In the genomic region with DNA sequence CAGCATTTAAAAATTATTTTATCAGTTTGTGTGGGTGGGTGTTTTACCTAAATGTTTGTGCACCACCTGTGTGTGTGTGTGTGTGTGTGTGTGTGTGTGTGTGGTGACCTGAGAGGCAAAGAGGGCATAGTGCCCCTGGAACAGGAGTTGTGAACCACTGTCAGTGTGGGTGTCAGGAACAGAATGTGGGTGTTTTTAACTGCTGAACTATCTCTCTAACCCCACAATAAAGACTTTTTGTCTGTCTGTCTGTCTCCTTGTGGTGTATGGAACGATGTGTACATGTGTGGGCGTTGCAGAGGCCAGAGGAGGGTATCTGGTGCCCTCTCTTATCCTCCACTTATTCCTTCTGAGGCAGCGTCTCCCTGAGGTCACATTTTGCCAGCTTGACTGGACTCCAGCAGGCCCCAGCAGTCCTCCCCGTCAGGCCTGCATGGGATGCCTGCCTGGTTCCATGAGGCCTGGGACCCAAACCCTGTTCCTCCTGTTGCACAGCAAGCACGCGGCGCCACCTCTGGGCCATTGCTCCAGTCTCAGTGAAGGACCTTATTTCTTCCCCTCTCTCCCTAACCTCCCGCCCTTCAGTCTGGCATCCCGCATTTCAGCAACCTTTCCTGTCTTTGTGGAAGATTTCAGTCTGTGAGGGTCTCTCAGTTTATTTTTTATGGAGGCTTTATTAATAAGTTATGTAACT, we compare ENCODE assay signal across 11 mouse cellular contexts. TPM values are rescaled to one million over a fixed set of nuclear protein-coding genes. Genes with fewer than 3 reads are reported as not detected.
DNase-seq lines count a peak whose midpoint lies in the region; ATAC-seq and TF ChIP-seq lines count a peak whose summit lies in the region.
"Had no signal": no experiment of that assay in that cellular context is flagged by ENCODE, and none has a peak within 500 bp of the region (broad histone marks: within the 10 kb centered on the region; RNA-seq: fewer than 3 reads in every experiment).

No protein-coding gene starts in this region.

- TF ChIP-seq EP300 in liver, embryonic 14.5 days (IDR thresholded peaks at IDR 0.05; ENCODE audit: low read depth) = no peak

- no peak overlapping the region for H3K27ac ChIP-seq in midbrain, postnatal 0 days (ENCODE audit: low read depth, low read length)
- H3K27ac ChIP-seq in midbrain, embryonic 16.5 days (ENCODE audit: low read length) = no peak overlapping the region
- no peak overlapping the region for H3K27ac ChIP-seq in liver, embryonic 14.5 days
- no peak overlapping the region for H3K27ac ChIP-seq in forebrain, embryonic 12.5 days
- H3K27ac ChIP-seq: midbrain, embryonic 13.5 days had no signal

- H3K9ac ChIP-seq in midbrain, postnatal 0 days (replicated peaks; ENCODE audit: low read length, poor library complexity, severe bottlenecking) = no peak overlapping the region
- no peak overlapping the region for H3K9ac ChIP-seq in midbrain, embryonic 16.5 days (ENCODE audit: low read depth, low read length)
- no peak overlapping the region for H3K9ac ChIP-seq in liver, embryonic 14.5 days (replicated peaks)
- no peak overlapping the region for H3K9ac ChIP-seq in forebrain, embryonic 12.5 days
- H3K9ac ChIP-seq: midbrain, embryonic 13.5 days had no signal

- no peaks in the 10 kb centered on the region for H3K9me3 ChIP-seq in midbrain, postnatal 0 days (ENCODE audit: low read length)
- H3K9me3 ChIP-seq in midbrain, embryonic 16.5 days (replicated peaks; ENCODE audit: control insufficient read depth, low read length, poor library complexity, severe bottlenecking) = no peaks in the 10 kb centered on the region; the same call in 1 of the 2 replicates
- no peaks in the 10 kb centered on the region for H3K9me3 ChIP-seq in liver, embryonic 14.5 days (ENCODE audit: control insufficient read depth, low read length)
- H3K9me3 ChIP-seq in forebrain, embryonic 12.5 days = peaks cover 3% of the 10 kb centered on the region; the same call in 1 of the 2 replicates
- H3K9me3 ChIP-seq: midbrain, embryonic 13.5 days had no signal

- H3K4me3 ChIP-seq in midbrain, postnatal 0 days (ENCODE audit: low read depth, low read length) = no peak overlapping the region
- no peak overlapping the region for H3K4me3 ChIP-seq in midbrain, embryonic 16.5 days (ENCODE audit: low read depth, low read length)
- H3K4me3 ChIP-seq in liver, embryonic 14.5 days (ENCODE audit: insufficient read depth in 1 of 2, low read depth in 2 of 2, low read length in 2 of 2) = no peak overlapping the region
- H3K4me3 ChIP-seq in forebrain, embryonic 12.5 days (replicated peaks) = no peak overlapping the region
- H3K4me3 ChIP-seq: midbrain, embryonic 13.5 days had no signal

- H3K4me2 ChIP-seq in midbrain, postnatal 0 days (ENCODE audit: low read depth, low read length, poor library complexity, severe bottlenecking) = no peak overlapping the region
- no peak overlapping the region for H3K4me2 ChIP-seq in midbrain, embryonic 16.5 days (ENCODE audit: low read length)
- H3K4me2 ChIP-seq in liver, embryonic 14.5 days (ENCODE audit: low read depth) = no peak overlapping the region
- H3K4me2 ChIP-seq in forebrain, embryonic 12.5 days = no peak overlapping the region
- H3K4me2 ChIP-seq: midbrain, embryonic 13.5 days had no signal

- H3K27me3 ChIP-seq in midbrain, postnatal 0 days (ENCODE audit: insufficient read depth, low read length) = no peaks in the 10 kb centered on the region
- no peaks in the 10 kb centered on the region for H3K27me3 ChIP-seq in midbrain, embryonic 16.5 days (ENCODE audit: control insufficient read depth, insufficient read depth, low read depth, low read length)
- H3K27me3 ChIP-seq in liver, embryonic 14.5 days (ENCODE audit: control insufficient read depth, insufficient read depth, low read length) = no peaks in the 10 kb centered on the region
- peaks cover 12% of the 10 kb centered on the region; the same call in 1 of the 2 replicates for H3K27me3 ChIP-seq in forebrain, embryonic 12.5 days

- 36% methylated on average over 9 of the region's 9 CpGs for WGBS in midbrain, postnatal 0 days
- 45% methylated on average over 9 of the region's 9 CpGs for WGBS in midbrain, embryonic 16.5 days
- WGBS in liver, embryonic 14.5 days (ENCODE audit: insufficient replicate concordance) = 45% methylated on average over 9 of the region's 9 CpGs
- 42% methylated on average over 9 of the region's 9 CpGs for WGBS in forebrain, embryonic 12.5 days

- DNase-seq in adrenal gland, adult (ENCODE audit: inconsistent age in 2 of 2, low spot score in 1 of 2) = peak; percentile 20 to 58
- no peak for DNase-seq in adrenal gland, postnatal 10 days
- no peak for DNase-seq in midbrain, postnatal 0 days (ENCODE audit: low spot score)
- DNase-seq in liver, embryonic 14.5 days (ENCODE audit: low read depth in 3 of 3, low spot score in 3 of 3) = no peak
- peak; percentile 69 for DNase-seq in thymus, postnatal 25 days
- no peak for DNase-seq in layer of hippocampus, adult 9-11 months

- H3K36me3 ChIP-seq in midbrain, postnatal 0 days (ENCODE audit: insufficient read depth, low read length) = no peaks in the 10 kb centered on the region
- H3K36me3 ChIP-seq in midbrain, embryonic 16.5 days (ENCODE audit: control insufficient read depth, insufficient read depth, low read length) = no peaks in the 10 kb centered on the region
- no peaks in the 10 kb centered on the region for H3K36me3 ChIP-seq in liver, embryonic 14.5 days (replicated peaks; ENCODE audit: control insufficient read depth, insufficient read depth, low read depth)
- H3K36me3 ChIP-seq in forebrain, embryonic 12.5 days (replicated peaks) = no peaks in the 10 kb centered on the region
- H3K36me3 ChIP-seq: midbrain, embryonic 13.5 days had no signal

- no peaks in the 10 kb centered on the region for H3K4me1 ChIP-seq in midbrain, postnatal 0 days (ENCODE audit: insufficient read depth, low read length)
- no peaks in the 10 kb centered on the region for H3K4me1 ChIP-seq in midbrain, embryonic 16.5 days (ENCODE audit: control insufficient read depth, insufficient read depth, low read length)
- H3K4me1 ChIP-seq in liver, embryonic 14.5 days (replicated peaks; ENCODE audit: control insufficient read depth in 2 of 2, insufficient read depth in 2 of 2, low read length in 1 of 2) = 0 out of 4 replicates have a peak, but pooled peaks cover 0 to 2% of the 10 kb centered on the region in 2 experiments
- H3K4me1 ChIP-seq in forebrain, embryonic 12.5 days = no peaks in the 10 kb centered on the region
- H3K4me1 ChIP-seq: midbrain, embryonic 13.5 days had no signal

- TF ChIP-seq CTCF in midbrain, postnatal 0 days (IDR thresholded peaks at IDR 0.05) = peak; percentile 37
- peak; percentile 55 for TF ChIP-seq CTCF in liver, embryonic 14.5 days (IDR thresholded peaks at IDR 0.05; ENCODE audit: low read depth)

- ATAC-seq in midbrain, postnatal 0 days (ENCODE audit: low FRiP score) = no peak
- ATAC-seq in midbrain, embryonic 16.5 days = no peak
- no peak for ATAC-seq in liver, embryonic 14.5 days (ENCODE audit: insufficient read depth)
- no peak for ATAC-seq in forebrain, embryonic 12.5 days (ENCODE audit: low FRiP score)
- ATAC-seq: hindbrain, embryonic 16.5 days; midbrain, embryonic 13.5 days had no signal

RNA-seq across cellular contexts. Expression of a gene that starts 11.5 kb away (rescaled TPM):
- total RNA-seq in adrenal gland, postnatal 10 days (2021) = 1 to 10 TPM; 3.6 to 5.8 TPM
- total RNA-seq in midbrain, postnatal 0 days (2014; rRNA removed) = 0.47 and 4.7 TPM in 2 replicates
- polyA plus RNA-seq in midbrain, postnatal 0 days (2015; fragmentation: Nextera tagmentation; extraction: Ambion mirVana) = 1.6 and 2.3 TPM in 2 replicates
- polyA plus RNA-seq in midbrain, embryonic 16.5 days (2015; fragmentation: Nextera tagmentation; extraction: Ambion mirVana) = 0.69 and 0.88 TPM in 2 replicates
- polyA plus RNA-seq in liver, embryonic 14.5 days (2012; rRNA removed) = 1.2 TPM in 2 replicates
- 0.79 and 0.86 TPM in 2 replicates for polyA plus RNA-seq in liver, embryonic 14.5 days (2014; fragmentation: Nextera tagmentation; extraction: Ambion mirVana)
- 0.38 and 0.69 TPM in 2 replicates for polyA plus RNA-seq in forebrain, embryonic 12.5 days (2016; fragmentation: Nextera tagmentation; extraction: Ambion mirVana)

RNA-seq across cellular contexts. Expression of a gene that starts 21.2 kb away (rescaled TPM):
- total RNA-seq in adrenal gland, postnatal 10 days (2021) = 1 to 10 TPM; 4.5 to 4.8 TPM
- 0.16 and 0.47 TPM in 2 replicates for total RNA-seq in midbrain, postnatal 0 days (2014; rRNA removed)
- 1.4 and 1.6 TPM in 2 replicates for polyA plus RNA-seq in midbrain, postnatal 0 days (2015; fragmentation: Nextera tagmentation; extraction: Ambion mirVana)
- 0.49 and 0.53 TPM in 2 replicates for polyA plus RNA-seq in midbrain, embryonic 16.5 days (2015; fragmentation: Nextera tagmentation; extraction: Ambion mirVana)
- 0.40 and 0.58 TPM in 2 replicates for polyA plus RNA-seq in liver, embryonic 14.5 days (2012; rRNA removed)
- polyA plus RNA-seq in liver, embryonic 14.5 days (2014; fragmentation: Nextera tagmentation; extraction: Ambion mirVana) = 0.13 and 0.33 TPM in 2 replicates
- polyA plus RNA-seq in forebrain, embryonic 12.5 days (2016; fragmentation: Nextera tagmentation; extraction: Ambion mirVana) = not detected in 2 replicates
- polyA plus RNA-seq: embryonic facial prominence, embryonic 11.5 days had no signal

RNA-seq across cellular contexts. Expression of a gene that starts 23.0 kb away (rescaled TPM):
- 10 to 100 TPM; 11.9 to 15.5 TPM for total RNA-seq in adrenal gland, postnatal 10 days (2021)
- total RNA-seq in midbrain, postnatal 0 days (2014; rRNA removed) = 7.1 and 16.5 TPM in 2 replicates
- 7.7 and 8.3 TPM in 2 replicates for polyA plus RNA-seq in midbrain, postnatal 0 days (2015; fragmentation: Nextera tagmentation; extraction: Ambion mirVana)
- polyA plus RNA-seq in midbrain, embryonic 16.5 days (2015; fragmentation: Nextera tagmentation; extraction: Ambion mirVana) = 2.4 and 4.5 TPM in 2 replicates
- polyA plus RNA-seq in liver, embryonic 14.5 days (2012; rRNA removed) = 1.9 TPM in 2 replicates
- 2.0 and 2.5 TPM in 2 replicates for polyA plus RNA-seq in liver, embryonic 14.5 days (2014; fragmentation: Nextera tagmentation; extraction: Ambion mirVana)
- polyA plus RNA-seq in forebrain, embryonic 12.5 days (2016; fragmentation: Nextera tagmentation; extraction: Ambion mirVana) = 1.3 and 2.2 TPM in 2 replicates

RNA-seq across cellular contexts. Expression of a gene that starts 23.2 kb away (rescaled TPM):
- total RNA-seq in adrenal gland, postnatal 10 days (2021) = 10 to 100 TPM; 13.5 to 18.2 TPM
- total RNA-seq in midbrain, postnatal 0 days (2014; rRNA removed) = 0.99 and 1.1 TPM in 2 replicates
- polyA plus RNA-seq in midbrain, postnatal 0 days (2015; fragmentation: Nextera tagmentation; extraction: Ambion mirVana) = 2.0 and 3.3 TPM in 2 replicates
- polyA plus RNA-seq in midbrain, embryonic 16.5 days (2015; fragmentation: Nextera tagmentation; extraction: Ambion mirVana) = 1.1 and 1.7 TPM in 2 replicates
- 3.8 and 5.8 TPM in 2 replicates for polyA plus RNA-seq in liver, embryonic 14.5 days (2012; rRNA removed)
- 6.0 and 7.5 TPM in 2 replicates for polyA plus RNA-seq in liver, embryonic 14.5 days (2014; fragmentation: Nextera tagmentation; extraction: Ambion mirVana)
- polyA plus RNA-seq in forebrain, embryonic 12.5 days (2016; fragmentation: Nextera tagmentation; extraction: Ambion mirVana) = 0.78 and 1.1 TPM in 2 replicates

RNA-seq across cellular contexts. Expression of a gene that starts 33.2 kb away (rescaled TPM):
- total RNA-seq in adrenal gland, postnatal 10 days (2021) = 10 to 100 TPM; 22.8 to 29.1 TPM
- total RNA-seq in midbrain, postnatal 0 days (2014; rRNA removed) = 1.7 and 2.8 TPM in 2 replicates
- 4.2 and 5.3 TPM in 2 replicates for polyA plus RNA-seq in midbrain, postnatal 0 days (2015; fragmentation: Nextera tagmentation; extraction: Ambion mirVana)
- polyA plus RNA-seq in midbrain, embryonic 16.5 days (2015; fragmentation: Nextera tagmentation; extraction: Ambion mirVana) = 2.2 and 2.8 TPM in 2 replicates
- 9.5 and 11.8 TPM in 2 replicates for polyA plus RNA-seq in liver, embryonic 14.5 days (2012; rRNA removed)
- polyA plus RNA-seq in liver, embryonic 14.5 days (2014; fragmentation: Nextera tagmentation; extraction: Ambion mirVana) = 18.8 and 21.7 TPM in 2 replicates
- 0.53 and 1.7 TPM in 2 replicates for polyA plus RNA-seq in forebrain, embryonic 12.5 days (2016; fragmentation: Nextera tagmentation; extraction: Ambion mirVana)

Comparison
In these comparisons a context has a peak if more than half of its experiments do, and no peak if none do; other contexts are left out.
1. DNase-seq: peak in adrenal gland, adult (2 of 2) and thymus, postnatal 25 days (single experiment); none in adrenal gland, postnatal 10 days (single experiment), midbrain, postnatal 0 days (single experiment), liver, embryonic 14.5 days (0 of 3) and layer of hippocampus, adult 9-11 months (single experiment).